Mouse (Mus musculus) G1E-ER4 (cell line): ENCODE results near the gene Mbtps1. TPM values are rescaled to one million over a fixed set of nuclear protein-coding genes. Genes with fewer than 3 reads are reported as not detected.

Experiments
- GATA1 ChIP-seq: IDR thresholded peaks from one replicate; pipeline ENCODE4 v1.8.0; 2012; ENCODE audit warnings: low read length, inconsistent platforms
- polyA plus RNA-seq: library from polyadenylated mRNA; stranded (reverse); fragments of >175 nt; gene quantifications from 2 replicates; pipeline ENCODE4 v1.2.3, GENCODE M21; 2012

The Mbtps1 gene
- polyA plus RNA-seq, 1 experiment: 157 TPM

DNA sequence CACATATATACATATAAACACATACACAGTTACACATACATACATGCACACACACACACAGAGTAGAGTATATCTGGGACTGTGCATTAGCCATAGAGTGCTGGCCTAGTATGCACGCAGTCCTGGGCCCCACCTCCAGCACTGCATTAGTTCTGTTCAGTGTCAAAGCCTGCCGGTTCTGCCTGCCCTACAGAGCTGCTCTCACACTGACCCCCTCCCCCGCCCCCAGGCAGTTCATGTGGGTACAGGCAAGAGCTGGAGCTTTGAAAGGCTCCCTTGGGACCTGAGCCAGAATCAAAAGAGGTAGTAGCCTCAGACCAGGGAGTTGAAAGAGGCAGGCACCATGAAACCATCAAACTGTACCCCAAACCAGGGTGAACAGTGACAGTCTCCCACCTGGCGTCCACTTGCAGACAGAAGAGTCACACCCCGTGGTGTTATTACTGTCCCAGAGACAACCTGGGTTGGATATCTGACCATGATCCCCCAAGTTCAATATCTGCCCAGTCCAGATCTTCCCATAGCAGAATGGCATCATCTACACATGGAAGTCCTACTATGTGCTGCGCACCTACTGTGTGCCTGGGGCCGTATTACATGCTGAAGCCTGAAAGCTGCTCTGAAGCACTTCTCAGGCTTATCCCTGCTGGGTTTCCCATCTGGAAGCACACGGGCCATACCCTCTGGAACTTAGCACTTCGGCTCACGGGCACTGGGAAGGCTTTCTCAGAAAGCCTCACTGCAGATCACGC lies 74.2 kb downstream of the Mbtps1 start:
- no peak for TF ChIP-seq GATA1

DNA sequence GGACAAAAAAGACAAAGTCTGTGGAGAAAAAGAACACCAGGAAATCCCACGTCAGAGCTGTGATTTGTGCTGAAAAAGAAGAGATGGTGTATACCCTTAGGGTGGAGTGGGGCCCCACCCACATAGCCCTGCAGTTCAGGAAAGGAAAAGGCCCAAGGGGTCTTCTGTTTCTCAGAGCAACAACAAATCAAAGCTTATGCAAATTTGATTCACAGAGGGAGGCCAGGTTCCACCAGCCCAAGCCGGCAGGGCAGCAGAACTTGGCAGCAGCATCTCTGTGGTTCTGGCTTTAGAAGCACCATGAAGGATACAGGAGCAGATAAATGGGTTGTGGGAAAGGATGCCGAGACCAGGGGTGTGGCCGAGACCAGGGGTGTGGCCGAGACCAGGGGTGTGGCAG lies 79.9 kb downstream of the Mbtps1 start:
- no peak for TF ChIP-seq GATA1

DNA sequence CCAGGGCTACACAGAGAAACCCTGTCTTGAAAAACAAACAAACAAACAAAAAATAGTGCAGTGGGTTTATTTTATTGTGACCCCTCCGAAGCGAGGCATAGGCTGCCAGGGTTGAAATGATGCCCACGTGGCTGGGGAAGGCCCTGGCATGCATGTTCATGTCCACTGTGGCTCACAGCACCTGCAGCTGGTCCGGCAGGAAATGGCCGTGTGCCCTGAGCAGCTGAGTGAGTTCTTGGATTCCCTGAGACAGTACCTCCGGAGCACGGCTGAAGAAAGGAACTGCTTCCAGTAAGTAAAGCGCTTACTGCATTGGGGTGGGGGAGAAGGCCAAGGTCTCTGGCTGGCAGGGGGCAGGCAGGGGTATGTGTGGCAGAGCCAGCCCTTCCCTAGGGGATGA lies 90.4 kb downstream of the Mbtps1 start:
- TF ChIP-seq GATA1: no peak

DNA sequence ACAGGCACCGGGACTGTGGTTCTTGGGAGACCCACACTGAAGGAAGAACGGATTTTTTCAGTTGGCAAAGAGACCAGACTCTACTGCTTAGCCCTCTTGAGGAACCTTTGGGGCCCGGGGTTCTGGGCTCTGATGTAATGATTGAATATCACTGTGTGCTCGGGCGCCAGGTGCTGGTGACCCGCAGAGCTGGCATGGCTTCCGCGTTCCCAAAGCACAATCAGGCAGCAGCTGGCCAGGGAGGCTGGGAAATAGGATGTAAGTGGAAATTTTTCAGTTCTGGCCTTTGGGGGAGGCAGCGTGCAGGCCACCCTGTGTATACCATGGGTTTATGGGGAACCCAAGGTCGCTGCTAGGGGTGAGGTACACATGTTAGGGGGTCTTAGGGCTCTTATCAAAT lies 91.7 kb downstream of the Mbtps1 start:
- no peak for TF ChIP-seq GATA1

DNA sequence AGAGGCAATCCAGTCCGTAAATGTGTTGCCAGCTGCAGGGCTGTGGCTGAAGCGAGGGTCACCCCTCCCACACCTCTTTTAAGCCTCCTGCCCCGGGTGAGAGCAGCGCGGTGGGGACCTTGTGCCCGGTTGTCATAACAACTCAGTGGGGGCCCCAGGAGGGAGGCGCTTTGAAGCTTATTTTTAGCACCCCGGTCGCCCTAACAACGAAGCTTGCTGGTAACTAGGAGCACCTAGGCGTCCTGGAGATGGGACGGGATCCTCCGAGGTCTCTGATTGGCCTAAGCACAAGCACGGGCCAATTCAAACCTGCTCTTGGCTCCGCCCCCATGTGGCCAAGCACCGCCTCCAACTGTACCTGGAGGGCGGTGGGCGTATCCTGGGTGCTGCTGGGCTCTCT lies 92.4 kb downstream of the Mbtps1 start:
- no peak for TF ChIP-seq GATA1

DNA sequence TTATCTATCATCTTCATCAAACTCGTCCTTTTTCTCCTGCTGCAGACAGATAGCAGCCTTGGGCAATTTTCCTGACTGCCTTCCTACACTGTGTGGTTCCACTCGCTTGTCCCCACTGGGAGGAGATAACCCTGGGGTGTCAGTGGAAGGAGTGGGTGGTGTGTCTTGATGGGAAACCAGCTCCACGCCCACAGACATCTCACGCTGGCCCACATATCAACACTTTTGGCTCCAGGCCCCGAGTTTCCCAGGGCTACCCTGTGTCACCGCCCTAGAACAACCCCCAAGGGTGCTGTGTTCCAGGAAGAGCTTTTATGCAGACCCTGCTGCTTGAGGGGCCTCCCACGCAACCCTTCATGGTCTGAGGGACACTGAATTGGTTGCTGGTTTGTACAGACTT lies 94.8 kb downstream of the Mbtps1 start:
- TF ChIP-seq GATA1: no peak

DNA sequence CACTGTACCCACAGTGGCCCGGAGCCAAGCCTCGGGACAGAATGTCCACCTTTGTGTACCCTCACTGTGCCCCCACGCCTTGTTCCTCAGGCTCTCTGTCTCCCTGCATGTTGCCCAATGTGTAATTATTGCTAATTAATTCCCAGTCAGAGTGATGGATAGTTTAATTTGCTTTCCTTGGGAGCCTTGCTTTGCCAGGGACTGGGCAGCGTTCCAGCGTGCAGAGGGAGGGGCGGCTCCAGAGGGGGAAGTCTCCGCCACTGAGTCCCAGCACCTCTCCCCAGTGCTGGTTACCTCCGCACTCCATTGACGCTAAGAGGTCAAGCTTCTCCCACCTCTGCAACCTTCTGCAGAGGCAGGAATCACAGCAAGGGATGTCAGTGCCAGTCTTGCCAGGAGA lies 97.2 kb downstream of the Mbtps1 start:
- TF ChIP-seq GATA1: no peak

DNA sequence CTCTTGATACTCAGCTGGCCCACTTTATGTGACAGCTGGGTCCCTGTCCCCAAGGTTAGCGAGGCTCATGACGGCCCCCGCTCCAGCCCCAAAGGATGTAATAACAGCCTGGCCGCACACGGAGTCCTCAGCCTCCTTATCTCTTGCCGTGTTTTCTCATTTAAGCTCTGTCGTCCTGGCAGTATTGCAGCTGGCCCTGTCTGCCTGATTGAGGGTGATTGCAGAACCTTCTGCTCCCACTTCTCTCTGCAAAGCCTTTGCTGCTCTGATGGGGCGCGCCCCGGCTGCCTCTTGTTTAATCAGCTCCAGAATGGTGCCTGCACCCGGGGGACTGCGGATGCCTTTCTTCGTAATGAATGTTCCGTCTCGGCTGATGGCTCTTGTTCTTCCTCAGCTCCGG lies 98.8 kb downstream of the Mbtps1 start:
- TF ChIP-seq GATA1: no peak

Other genes starting within 250 kb of the Mbtps1 start
- 44.0 and 65.4 TPM in 2 replicates for gene Hsbp1, start 214.2 kb downstream of the Mbtps1 start, polyA plus RNA-seq
- 16.9 and 17.1 TPM in 2 replicates for gene Mlycd, start 163.9 kb downstream of the Mbtps1 start, polyA plus RNA-seq
- 0.04 and 0.11 TPM in 2 replicates for gene Osgin1, start 124.6 kb downstream of the Mbtps1 start, polyA plus RNA-seq
- gene Necab2, start 112.0 kb downstream of the Mbtps1 start, polyA plus RNA-seq: not detected in 2 replicates
- gene Slc38a8, start 57.0 kb downstream of the Mbtps1 start, polyA plus RNA-seq: not detected in 2 replicates
- 34.2 and 43.7 TPM in 2 replicates for gene Hsdl1, start 16.4 kb upstream of the Mbtps1 start, polyA plus RNA-seq
- 0.08 and 0.09 TPM in 2 replicates for gene Dnaaf1, start 16.5 kb upstream of the Mbtps1 start, polyA plus RNA-seq
- 48.9 and 57.6 TPM in 2 replicates for gene Taf1c, start 46.5 kb upstream of the Mbtps1 start, polyA plus RNA-seq
- gene Adad2, start 54.0 kb upstream of the Mbtps1 start, polyA plus RNA-seq: not detected in 2 replicates
- not detected in 2 replicates for gene Kcng4, start 76.9 kb upstream of the Mbtps1 start, polyA plus RNA-seq
- gene Wfdc1, start 107.6 kb upstream of the Mbtps1 start, polyA plus RNA-seq: not detected in 2 replicates
- not detected in 2 replicates for gene Atp2c2, start 141.3 kb upstream of the Mbtps1 start, polyA plus RNA-seq
- 6.4 and 8.3 TPM in 2 replicates for gene Tldc1, start 219.7 kb upstream of the Mbtps1 start, polyA plus RNA-seq